Mouse (Mus musculus) cortical plate, adult 2 months (tissue): ENCODE measurements around the gene Ttc9b.

Source experiments
- CTCF ChIP-seq: fragments of 200-500 bp; IDR thresholded peaks from 2 replicates; pipeline ENCODE4 v1.5.1; 2011; ENCODE audit warnings: mild to moderate bottlenecking, control low read depth, low read length; ENCODE audit not compliant: insufficient read depth; ENCODE audit errors: extremely low read depth
- POLR2A ChIP-seq: fragments of 200-500 bp; IDR thresholded peaks from 2 replicates; pipeline ENCODE4 v1.6.1; 2011; ENCODE audit warnings: mild to moderate bottlenecking, low read length, control low read depth; ENCODE audit not compliant: insufficient read depth; ENCODE audit errors: extremely low read depth

DNA sequence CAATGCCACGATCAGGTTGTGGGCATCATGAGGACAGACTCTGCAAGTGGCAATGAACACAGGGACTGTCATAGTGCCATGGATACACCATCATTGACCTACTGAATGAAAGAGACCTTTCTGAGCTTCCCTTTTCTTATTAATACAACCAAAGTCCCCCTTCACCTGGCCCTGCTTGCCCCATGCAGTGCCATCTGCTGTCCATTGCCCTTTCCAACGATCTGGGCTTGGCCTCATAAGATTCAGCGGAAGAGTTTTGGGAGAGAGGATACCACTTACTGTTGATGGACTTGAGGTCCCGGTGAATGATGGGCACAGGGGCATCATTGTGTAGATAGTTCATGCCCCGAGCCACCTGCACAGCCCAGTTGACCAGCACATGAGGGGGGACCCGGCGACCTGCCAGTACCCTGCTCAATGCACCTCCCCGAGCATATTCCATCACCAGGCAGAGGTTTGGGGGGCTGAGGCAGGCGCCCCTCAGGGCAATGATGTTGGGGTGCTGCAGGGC is 19.4 kb downstream of the Ttc9b start:
- no peak for TF ChIP-seq CTCF
- no peak for TF ChIP-seq POLR2A
